In the genomic region with DNA sequence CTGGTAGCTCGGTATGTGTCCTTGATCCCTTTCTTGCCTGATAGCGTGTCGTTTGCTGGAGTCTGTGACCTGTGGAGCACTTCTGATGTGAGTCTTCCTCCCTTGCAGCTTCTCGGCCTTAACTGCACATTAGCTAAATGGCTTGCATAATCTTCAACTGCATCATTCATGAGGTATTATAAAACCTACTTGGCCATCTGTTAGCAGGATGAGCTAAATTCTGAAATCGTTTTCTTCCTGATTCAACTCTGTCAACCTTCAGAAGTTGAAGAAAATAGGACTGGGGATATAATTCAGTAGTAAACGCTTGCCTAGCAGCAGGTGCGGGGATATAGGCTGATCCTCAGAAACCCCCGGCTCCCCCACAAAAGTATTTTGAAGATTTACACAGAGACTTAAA, we compare ENCODE assay signal across 24 mouse cellular contexts.
A peak's percentile ranks its signal among the peaks of the same experiment; 100 is the strongest.
DNase-seq lines count a peak whose midpoint lies in the region; TF ChIP-seq lines count a peak whose summit lies in the region.
"Had no signal": no experiment of that assay in that cellular context is flagged by ENCODE, and none has a peak within 500 bp of the region (broad histone marks: within the 10 kb centered on the region; RNA-seq: fewer than 3 reads in every experiment).

No protein-coding gene starts in this region.

- TF ChIP-seq CTCF in layer of hippocampus, adult 2 months (conservative IDR thresholded peaks at IDR 0.05), result no peak
- TF ChIP-seq CTCF in cortical plate, adult 2 months (IDR thresholded peaks at IDR 0.05; ENCODE audit: extremely low read depth, insufficient read depth, low read length), result no peak

- no peak for TF ChIP-seq POLR2A in cortical plate, adult 2 months (IDR thresholded peaks at IDR 0.05; ENCODE audit: extremely low read depth, insufficient read depth, low read length)

- H3K4me1 ChIP-seq in cortical plate, adult 2 months (ENCODE audit: control insufficient read depth, insufficient read depth, low read length), result peaks cover 4% of the 10 kb centered on the region
- H3K4me1 ChIP-seq: embryonic facial prominence, embryonic 12.5 days; liver, embryonic 15.5 days had no signal

- H3K4me3 ChIP-seq in layer of hippocampus, adult 2 months, result no peak overlapping the region
- no peak overlapping the region for H3K4me3 ChIP-seq in cortical plate, adult 2 months (ENCODE audit: insufficient read depth, low read length)
- H3K4me3 ChIP-seq: embryonic facial prominence, embryonic 12.5 days; heart, embryonic 10.5 days; heart, embryonic 15.5 days; liver, embryonic 15.5 days had no signal

- H3K27ac ChIP-seq in layer of hippocampus, adult 2 months, result peak overlapping the region; percentile 69
- H3K27ac ChIP-seq in cortical plate, adult 2 months (ENCODE audit: insufficient read depth, low read length), result peak overlapping the region; percentile 67
- H3K27ac ChIP-seq: embryonic facial prominence, embryonic 12.5 days; heart, embryonic 10.5 days; heart, embryonic 15.5 days; kidney, postnatal 0 days; liver, embryonic 15.5 days had no signal

- peak in 1 of 2 experiments; percentile 59 for DNase-seq in layer of hippocampus, adult 2 months (ENCODE audit: low spot score in 2 of 2)
- DNase-seq in layer of hippocampus, postnatal 10 days (ENCODE audit: low spot score in 2 of 2), result no peak
- peak; percentile 30 for DNase-seq in right cerebral cortex, adult 18-20 months
- no peak for DNase-seq in right cerebral cortex, postnatal 14 days
- peak; percentile 85 for DNase-seq in telencephalon, adult 2 months (ENCODE audit: low read depth, low spot score)
- no peak for DNase-seq in urinary bladder, postnatal 10 days (ENCODE audit: low spot score)
- DNase-seq: adrenal gland, postnatal 25 days; cerebellum, adult 2 months; cerebellum, postnatal 25 days; embryo, embryonic 11 days; gastrocnemius, postnatal 25 days; heart, adult 11 months; kidney, adult 2 months; kidney, postnatal 4 days; layer of hippocampus, postnatal 36 days; lung, embryonic 14.5 days; lung, postnatal 14 days; midbrain, embryonic 14.5 days had no signal

Comparison
In these comparisons a context has a peak if more than half of its experiments do, and no peak if none do; other contexts are left out.
1. DNase-seq: peak in right cerebral cortex, adult 18-20 months (single experiment) and telencephalon, adult 2 months (single experiment); none in layer of hippocampus, postnatal 10 days (0 of 2), right cerebral cortex, postnatal 14 days (single experiment) and urinary bladder, postnatal 10 days (single experiment).